Mouse (Mus musculus) G1E (cell line): ENCODE measurements at regions not wholly inside any gene's neighbourhood (a gene's known extent, or its start where the extent isn't known, plus 50 kb on each side); places are given as distances from the start of the nearest gene placed in this dataset.

Experiments
- CTCF ChIP-seq: IDR thresholded peaks from 2 replicates; pipeline ENCODE4 v1.5.1; 2012; ENCODE audit warnings: low read depth, low read length, inconsistent platforms, mixed read lengths
- GATA1 ChIP-seq: IDR thresholded peaks from 2 replicates; pipeline ENCODE4 v1.6.1; 2012; ENCODE audit warnings: borderline replicate concordance, low read length, inconsistent platforms, mixed read lengths
- GATA2 ChIP-seq: IDR thresholded peaks from 2 replicates; pipeline ENCODE4 v1.6.1; 2012; ENCODE audit warnings: low read depth, low read length, inconsistent platforms, borderline replicate concordance
- TAL1 ChIP-seq: conservative IDR thresholded peaks from 2 replicates; pipeline ENCODE4 v1.6.1; 2012; ENCODE audit warnings: low read depth, low read length, inconsistent platforms, mixed read lengths

GRCm38 (mm10) chr14:71241655-71242390 is 642.2 kb upstream of the Fam160b2 start:
- TF ChIP-seq CTCF (no peak), TAL1 (no peak), GATA1 (no peak), GATA2 (no peak)
